Mouse (Mus musculus) G1E-ER4 (cell line): Measurements from ENCODE around the gene Cyp2f2. TPM values are rescaled to one million over a fixed set of nuclear protein-coding genes. Genes with fewer than 3 reads are reported as not detected.

Experiments
- GATA1 ChIP-seq: IDR thresholded peaks from one replicate; pipeline ENCODE4 v1.8.0; 2012; ENCODE audit warnings: low read length, inconsistent platforms
- polyA plus RNA-seq: library from polyadenylated mRNA; stranded (reverse); fragments of >175 nt; gene quantifications from 2 replicates; pipeline ENCODE4 v1.2.3, GENCODE M21; 2012

Gene Cyp2f2
- polyA plus RNA-seq, 1 experiment, result not detected

DNA sequence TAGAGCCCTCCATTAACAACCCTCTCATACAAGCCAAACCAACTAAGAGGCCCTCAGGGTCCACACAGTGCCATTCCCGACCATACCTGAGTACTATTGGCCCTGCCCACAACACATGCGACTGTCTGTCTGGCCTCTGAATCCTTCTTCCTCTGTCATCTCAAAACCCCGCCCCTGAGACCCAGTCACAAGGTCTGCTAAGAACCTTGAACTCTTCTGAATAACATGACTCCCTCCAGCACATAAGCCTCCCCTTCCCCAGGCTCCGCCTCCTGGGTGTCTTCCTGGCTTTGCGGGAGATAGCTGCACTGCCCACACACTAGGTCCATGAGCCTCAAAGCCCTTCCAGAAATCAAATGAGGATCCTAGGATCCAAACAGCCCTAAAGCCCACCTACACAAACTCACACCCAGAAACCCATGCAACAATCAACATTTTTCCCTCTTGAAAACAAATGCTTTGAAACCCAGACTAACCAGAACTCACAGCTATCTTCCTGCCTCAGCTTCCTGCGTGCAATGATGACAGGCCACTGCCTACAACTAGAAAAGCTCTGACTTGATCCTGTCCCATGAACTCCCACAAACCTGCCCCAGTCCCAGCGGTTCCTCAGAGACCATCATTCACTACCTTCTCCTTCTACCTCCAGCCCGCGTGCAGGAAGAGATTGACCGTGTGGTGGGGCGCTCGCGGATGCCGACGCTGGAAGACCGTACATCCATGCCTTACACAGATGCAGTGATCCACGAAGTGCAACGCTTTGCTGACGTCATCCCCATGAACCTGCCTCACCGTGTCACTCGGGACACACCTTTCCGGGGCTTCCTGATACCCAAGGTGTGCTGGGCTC, 11.0 kb downstream of the Cyp2f2 start:
- TF ChIP-seq GATA1, result no peak

DNA sequence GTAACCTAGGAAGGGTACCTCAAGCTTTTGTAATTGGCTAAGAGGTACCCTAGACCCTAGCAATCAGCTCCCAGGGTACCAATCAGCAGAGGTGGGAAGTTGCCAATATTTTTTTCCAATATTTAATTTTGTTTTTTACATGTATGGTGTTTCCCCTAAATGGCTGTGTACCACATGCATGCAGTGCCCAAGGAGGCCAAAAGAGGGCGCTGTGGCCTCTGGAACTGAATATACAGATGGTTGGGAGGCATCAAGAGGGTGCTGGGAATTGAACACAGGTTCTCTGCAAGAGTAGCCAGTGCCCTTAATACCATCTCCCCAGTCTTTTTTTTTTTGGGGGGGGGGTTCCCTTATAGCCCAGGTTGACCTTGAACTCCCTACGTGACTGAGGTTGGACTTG, 11.7 kb downstream of the Cyp2f2 start:
- no peak for TF ChIP-seq GATA1

DNA sequence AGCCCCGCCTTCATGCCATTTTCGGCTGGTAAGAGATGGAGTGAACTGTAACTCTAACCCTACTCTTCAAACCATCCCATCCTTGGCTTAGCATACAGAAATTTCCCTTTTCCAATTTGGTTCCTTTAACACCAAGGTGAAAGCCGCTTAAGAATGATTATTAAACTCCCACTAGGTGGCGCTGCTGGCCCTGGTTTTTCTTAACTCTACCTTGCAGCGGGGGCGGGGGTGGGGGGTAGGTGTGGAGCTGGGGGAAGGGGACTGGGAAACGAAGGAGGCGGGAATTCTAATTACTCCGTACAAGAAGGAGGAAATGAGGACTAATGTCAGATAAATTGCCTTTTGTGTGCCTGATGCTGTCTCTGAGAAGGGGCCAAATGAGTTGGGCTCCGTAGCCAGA, 12.9 kb downstream of the Cyp2f2 start:
- no peak for TF ChIP-seq GATA1

DNA sequence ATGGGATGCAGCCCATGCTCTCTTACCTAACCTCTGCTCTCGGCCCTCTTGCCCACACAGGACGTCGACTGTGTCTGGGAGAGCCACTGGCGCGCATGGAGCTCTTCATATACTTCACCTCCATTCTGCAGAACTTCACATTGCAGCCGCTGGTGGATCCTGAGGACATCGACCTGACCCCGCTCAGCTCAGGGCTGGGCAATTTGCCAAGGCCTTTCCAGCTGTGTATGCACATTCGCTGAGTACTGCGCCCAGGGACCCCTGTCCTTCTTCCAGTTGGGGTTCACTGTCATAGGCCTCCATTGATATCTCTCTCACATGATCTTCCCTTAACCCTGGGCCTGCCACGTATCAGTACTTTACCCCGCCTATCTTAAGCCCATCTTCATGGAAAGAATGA, 13.4 kb downstream of the Cyp2f2 start:
- no peak for TF ChIP-seq GATA1

DNA sequence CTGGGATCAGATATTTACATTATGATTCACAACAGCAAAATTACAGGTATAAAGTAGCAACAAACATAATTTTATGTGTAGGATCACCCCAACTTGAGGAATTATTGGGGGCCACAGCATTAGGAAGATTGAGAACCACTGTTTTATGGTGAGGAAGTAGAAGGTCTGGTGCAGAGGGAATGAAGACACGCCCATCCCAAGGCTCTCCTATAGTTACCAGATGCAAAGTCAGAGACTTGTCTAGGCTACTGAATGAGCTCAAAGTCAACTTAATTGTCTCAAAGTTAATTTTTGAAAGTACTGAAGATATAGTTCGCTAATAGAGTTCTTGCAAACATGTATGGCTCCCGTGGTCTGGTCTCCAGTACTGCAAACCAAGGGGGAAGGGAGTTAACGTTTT, 14.0 kb downstream of the Cyp2f2 start:
- no peak for TF ChIP-seq GATA1

DNA sequence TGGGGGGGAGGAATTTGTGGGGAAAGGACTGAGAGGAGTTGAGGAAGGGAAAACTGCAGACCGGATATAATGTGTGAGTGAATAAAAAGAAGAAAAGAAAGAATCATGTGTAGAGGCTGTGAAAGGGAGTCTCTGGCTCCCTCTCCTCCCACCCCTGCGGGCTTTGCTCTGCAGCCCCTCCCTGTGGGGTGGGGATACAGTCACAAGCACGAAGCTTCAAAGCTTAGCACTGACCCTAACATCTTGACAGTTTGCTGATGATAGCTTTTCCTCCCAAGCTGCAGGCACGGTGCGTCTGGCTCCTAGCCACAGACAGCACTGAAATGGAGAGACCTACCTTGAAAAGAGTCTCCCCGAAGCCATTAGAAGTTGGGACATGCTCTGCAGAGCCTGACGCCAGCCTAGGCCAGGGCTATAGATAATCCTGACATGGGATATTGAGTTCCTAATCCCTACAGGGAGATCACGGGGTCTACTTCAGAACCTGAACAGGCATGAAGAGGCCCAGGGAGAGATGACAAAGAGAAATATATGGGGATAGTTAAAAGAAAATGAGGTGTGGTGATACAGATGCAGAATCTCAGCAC, 16.8 kb downstream of the Cyp2f2 start:
- TF ChIP-seq GATA1, result no peak

DNA sequence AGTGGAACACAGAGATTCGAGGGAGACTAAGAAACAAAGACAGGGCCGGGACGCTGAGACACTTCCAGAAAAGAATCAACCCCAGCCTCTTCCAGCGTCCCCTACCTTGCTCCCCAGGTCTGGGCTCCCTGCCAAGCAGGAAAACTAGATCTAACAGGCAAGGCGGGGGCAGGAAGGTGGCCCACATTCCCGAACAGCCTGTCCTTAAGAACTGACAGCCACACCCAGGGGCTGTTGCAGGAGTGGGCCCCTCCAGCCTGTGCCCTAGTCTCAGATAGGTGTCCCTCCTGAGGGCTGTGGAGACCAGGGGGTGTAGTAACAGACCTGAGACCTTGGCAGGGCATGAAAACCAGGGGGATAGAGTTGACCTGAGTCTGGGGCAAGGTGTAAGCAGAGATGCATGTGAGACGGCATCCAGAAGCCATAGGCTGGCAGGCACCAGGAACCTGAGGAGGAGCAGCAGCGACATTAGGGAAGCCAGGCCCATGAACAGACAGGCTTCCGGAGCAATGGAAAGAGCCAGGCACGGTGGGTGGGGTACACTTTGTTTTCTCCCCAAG, 33.6 kb downstream of the Cyp2f2 start, which contains the start of gene Cyp2t4:
Gene Cyp2t4, plus strand, starts transcription at position 510 of the 560 bp plus-strand sequence.
- no peak for TF ChIP-seq GATA1

DNA sequence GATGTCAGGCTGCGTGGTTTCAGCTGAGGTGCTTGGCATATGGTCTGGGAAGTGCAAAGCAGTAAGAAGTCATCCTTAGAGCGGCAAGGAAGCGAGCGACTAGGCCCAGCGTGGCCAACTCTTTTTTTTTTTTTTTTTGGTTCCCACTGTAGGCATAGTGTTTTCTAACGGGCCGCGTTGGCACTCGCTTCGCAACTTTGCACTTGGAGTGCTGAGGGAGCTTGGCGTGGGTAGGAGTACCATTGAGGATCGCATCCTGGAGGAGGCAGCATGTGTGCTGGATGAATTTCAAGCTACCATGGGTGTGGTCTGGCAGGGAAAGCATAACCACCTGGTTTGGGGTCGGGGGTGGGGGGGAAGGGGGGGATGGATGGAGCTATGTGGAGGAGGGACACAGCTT, 36.3 kb downstream of the Cyp2f2 start:
- TF ChIP-seq GATA1, result no peak

DNA sequence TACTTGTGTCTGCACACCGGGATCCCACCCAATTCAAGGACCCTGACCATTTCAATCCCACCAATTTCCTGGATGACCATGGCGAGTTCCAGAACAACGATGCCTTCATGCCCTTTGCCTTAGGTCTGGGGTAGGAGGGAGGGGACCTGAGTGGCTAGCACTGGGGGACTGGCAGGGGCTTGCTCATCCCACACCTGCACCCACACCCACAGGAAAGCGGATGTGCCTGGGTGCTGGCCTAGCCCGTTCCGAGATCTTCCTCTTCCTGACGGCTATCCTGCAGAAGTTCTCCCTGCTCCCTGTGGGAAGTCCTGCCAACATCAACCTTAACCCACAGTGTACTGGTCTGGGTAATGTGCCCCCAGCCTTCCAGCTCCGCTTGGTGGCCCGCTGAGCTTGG, 38.5 kb downstream of the Cyp2f2 start:
- TF ChIP-seq GATA1, result no peak

DNA sequence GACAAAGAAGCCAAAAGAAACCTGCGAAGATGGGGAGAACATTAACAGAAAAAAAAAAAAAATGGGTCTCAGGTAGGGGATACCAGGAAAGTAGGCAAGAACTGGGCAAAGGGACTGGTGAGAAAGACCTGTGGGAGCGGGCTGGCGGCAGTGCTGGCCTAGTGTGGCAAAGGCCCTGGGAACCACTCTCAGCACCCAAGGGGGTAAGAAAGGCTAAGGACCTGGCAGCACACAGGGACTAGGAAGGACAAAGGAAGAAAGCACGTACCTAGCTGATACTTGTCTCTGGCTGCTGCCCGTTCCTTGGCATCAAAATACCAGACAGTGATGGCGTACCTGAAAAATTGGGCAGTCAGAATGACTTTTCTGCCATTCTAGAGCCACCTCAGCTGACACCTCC, 39.5 kb downstream of the Cyp2f2 start:
- no peak for TF ChIP-seq GATA1

DNA sequence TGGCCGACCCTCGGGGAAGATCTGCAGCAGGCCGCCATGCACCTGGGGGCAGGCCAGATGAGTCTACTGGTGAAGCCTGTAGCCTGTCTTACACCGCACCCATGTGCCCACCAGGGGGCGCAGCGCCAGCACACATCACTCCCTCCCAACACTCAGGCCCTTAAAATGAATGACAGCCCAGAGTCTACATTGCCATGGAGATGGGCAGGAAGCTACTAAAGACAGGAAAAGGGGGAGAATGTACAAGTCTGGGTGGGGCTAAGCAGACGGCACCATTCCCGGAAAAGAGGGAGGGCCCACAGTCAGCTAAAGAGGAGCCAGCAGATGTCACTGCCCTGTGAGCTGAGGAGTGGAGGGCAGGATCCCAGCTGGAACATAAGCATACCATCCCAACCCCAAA, 40.2 kb downstream of the Cyp2f2 start:
- TF ChIP-seq GATA1, result no peak

DNA sequence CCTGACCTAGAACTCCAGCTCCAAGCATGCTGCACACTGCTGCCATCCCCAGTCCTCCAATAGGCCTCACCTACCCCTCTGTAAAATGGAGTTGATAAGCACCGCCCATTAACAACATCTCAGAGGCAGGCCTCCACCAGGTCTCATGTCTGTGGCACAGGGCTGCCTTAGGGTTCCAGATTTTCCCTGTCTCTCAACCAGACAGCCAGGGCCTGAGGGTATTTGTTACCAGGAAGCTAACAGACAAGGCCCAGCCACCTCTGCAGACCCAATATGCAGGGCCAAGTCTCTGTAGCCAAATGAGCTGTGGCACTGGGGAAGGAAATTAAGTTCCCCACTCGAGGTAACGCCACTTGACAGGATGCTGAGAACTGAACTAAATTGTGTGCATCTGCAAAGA, 41.2 kb downstream of the Cyp2f2 start:
- TF ChIP-seq GATA1, result no peak

DNA sequence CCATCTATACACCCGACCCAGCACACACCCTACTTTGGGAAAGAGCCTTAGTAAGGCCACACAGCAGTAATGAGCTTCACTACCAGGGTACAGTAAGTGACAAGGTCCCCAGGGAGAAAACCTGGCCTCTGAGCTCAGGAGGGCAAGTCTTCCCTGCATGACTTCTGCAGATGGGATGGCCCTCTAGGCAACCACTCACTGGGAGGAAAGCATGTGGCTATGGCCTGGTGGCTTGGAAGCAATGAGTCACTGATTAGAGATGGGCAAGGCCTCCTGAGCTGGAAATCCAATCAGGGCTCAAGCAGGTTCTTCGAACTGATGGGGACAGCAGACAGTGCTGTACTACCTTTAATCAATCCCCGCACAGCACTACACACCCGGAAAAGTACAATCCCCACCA, 42.0 kb downstream of the Cyp2f2 start:
- TF ChIP-seq GATA1, result no peak

DNA sequence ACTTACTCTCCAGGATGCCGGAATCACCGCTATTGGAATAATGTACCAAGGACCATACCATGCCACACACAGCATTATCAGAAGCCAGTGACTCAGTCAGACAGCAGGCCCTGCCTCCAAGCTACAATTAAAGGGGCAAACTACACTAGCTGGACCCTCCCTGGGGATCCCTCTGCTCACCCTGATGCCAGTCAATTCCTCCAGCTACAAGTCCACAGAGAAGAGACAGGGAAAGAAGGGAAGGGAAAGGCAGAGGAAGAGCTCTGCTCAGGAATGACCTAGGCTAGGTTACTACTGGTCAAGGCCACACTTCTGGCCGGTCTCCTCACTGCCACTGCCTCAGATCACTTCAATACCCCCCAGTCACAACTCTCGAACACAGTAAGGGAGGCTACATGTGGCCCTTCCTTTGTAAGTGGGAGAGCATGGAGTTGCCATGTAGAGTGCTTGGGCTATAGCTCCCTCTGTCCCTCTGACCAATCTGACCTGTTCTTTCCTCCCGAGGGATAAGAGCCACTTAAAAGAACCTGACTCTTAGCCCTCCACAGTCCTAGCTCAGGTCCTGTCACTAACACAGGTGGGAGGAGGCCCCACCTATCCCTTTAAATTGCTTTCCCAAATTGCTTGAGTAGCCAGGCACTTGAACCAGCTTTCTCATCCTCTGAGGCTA, 43.2 kb downstream of the Cyp2f2 start:
- TF ChIP-seq GATA1, result no peak

DNA sequence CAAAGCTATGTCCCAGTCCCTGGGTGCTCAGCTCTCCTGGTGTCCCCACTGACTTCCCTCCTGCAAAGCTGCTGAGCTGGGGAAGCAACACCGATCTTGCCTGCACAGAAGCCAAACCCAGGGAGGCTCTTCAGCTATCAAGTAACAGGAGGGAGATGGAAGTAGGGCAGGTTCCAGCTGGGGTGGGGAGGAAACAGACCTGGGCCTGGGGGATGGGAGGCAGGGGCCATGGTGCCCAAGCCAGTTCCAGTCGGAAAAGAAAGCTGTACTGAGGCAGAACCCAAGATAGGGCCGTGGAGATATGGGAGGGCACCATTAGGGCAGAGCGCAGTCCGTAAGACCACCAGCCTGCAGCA, 43.7 kb downstream of the Cyp2f2 start:
- no peak for TF ChIP-seq GATA1
